Mouse (Mus musculus) ovary, adult 18-20 months (tissue): ENCODE results near the gene Atp5h.

Experiments
- DNase-seq: peaks from one replicate; pipeline ENCODE4 v3.0.0; 2022; ENCODE audit warnings: low spot score, mixed read lengths

Atp5h gene

GRCm38 (mm10) chr11:115366039-115366705, 53.6 kb downstream of the Atp5h start:
- DNase-seq = no peak
